Mouse (Mus musculus) macrophage (primary cell): ENCODE measurements around the gene Cd33. TPM values are rescaled to one million over a fixed set of nuclear protein-coding genes. Genes with fewer than 3 reads are reported as not detected.

Experiments
- H3K27ac ChIP-seq: fragments of 350-480 bp; formaldehyde crosslinking; 2 replicates; pipeline ENCODE4 v1.9.0; 2021
- H3K36me3 ChIP-seq: fragments of 350-480 bp; formaldehyde crosslinking; 2 replicates; pipeline ENCODE4 v1.9.0; 2021; ENCODE audit errors: inconsistent target
- H3K4me3 ChIP-seq: fragments of 350-480 bp; formaldehyde crosslinking; 2 replicates; pipeline ENCODE4 v1.9.0; 2021; ENCODE audit errors: inconsistent target
- H3K79me2 ChIP-seq: fragments of 350-480 bp; formaldehyde crosslinking; 2 replicates; pipeline ENCODE4 v1.9.0; 2021; ENCODE audit errors: inconsistent target
- WGBS: methylation state at CpG from one replicate; pipeline ENCODE4 v1.1.7; 2026; ENCODE audit warnings: inconsistent platforms; ENCODE audit not compliant: missing documents; 5-methylcytosine and 5-hydroxymethylcytosine counted together
- polyA plus RNA-seq: library from polyadenylated mRNA; stranded (reverse); fragments of 250-400 nt; gene quantifications from 3 replicates; pipeline ENCODE4 v1.2.4, GENCODE M21; 2018; ENCODE audit warnings: inconsistent platforms

The Cd33 gene
- polyA plus RNA-seq, 1 experiment from 2014 or later: 13.2 TPM

- 38% methylated on average over 6 of the region's 7 CpGs for WGBS
- Histone ChIP-seq H3K36me3 (no peaks in the 10 kb centered on the region), H3K4me3 (no peak overlapping the region), H3K79me2 (no peaks in the 10 kb centered on the region), H3K27ac (peak overlapping the region; percentile 90)
Measured at GRCm38 (mm10) chr7:43545656-43546545, 1.7 kb upstream of the Cd33 start.

DNA sequence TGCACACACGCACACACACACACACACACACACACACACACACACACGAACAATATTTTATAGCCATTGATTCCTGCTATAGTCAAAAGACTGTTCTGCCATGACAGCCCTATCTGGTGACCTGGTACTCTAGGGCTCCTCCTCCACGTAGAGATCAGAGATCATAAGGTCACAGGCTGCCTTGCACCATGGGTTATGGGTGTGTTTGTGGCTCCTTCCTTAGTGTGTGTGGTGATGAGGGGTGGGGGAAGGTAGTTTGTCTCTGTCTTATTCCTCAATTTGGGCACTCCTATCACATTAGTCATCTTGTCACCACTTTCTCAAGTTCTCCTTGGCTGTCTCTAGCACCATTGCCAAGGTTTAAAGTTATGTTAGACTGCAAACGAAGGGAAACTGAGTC is 5.7 kb downstream of the Cd33 start:
- no peaks in the 10 kb centered on the region for H3K79me2 ChIP-seq
- WGBS: 57% methylated on average over 4 of the region's 4 CpGs

DNA sequence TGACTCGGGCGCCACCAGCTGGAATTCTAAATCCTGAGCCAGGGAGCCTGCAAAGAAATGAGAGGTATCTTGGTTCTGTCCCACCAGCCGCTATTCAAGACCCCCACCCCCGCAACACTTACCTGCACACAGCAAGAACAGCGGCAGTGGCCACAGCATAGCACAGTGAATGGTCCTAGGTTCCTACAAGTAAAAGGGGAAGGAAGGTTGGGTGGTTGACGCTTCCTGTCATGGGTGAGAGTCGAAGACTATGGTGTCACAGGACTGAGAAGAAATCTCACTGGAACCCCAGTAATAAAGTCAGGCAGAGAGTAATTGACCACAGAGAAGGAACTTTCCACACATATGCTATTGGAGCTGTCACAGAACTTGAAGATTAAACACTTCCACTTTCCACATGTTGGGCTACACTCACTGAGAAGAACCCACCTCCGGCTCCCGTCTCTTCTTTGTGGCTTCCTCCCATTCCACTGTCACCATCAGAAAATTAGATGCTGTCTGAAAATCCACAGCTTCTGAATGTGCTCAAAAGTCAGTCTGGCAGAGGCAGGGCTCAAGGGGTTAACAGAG is 11.2 kb downstream of the Cd33 start:
- no peaks in the 10 kb centered on the region for H3K36me3 ChIP-seq
- 3% methylated on average over 9 of the region's 9 CpGs for WGBS
- H3K4me3 ChIP-seq: peak overlapping the region; percentile 63
- H3K79me2 ChIP-seq: peaks cover 18% of the 10 kb centered on the region
- H3K27ac ChIP-seq: peak overlapping the region; percentile 96

More for the DNA sequence above, 5.7 kb downstream of the Cd33 start:
- H3K27ac ChIP-seq: no peak overlapping the region
- H3K4me3 ChIP-seq: no peak overlapping the region
- no peaks in the 10 kb centered on the region for H3K36me3 ChIP-seq

DNA sequence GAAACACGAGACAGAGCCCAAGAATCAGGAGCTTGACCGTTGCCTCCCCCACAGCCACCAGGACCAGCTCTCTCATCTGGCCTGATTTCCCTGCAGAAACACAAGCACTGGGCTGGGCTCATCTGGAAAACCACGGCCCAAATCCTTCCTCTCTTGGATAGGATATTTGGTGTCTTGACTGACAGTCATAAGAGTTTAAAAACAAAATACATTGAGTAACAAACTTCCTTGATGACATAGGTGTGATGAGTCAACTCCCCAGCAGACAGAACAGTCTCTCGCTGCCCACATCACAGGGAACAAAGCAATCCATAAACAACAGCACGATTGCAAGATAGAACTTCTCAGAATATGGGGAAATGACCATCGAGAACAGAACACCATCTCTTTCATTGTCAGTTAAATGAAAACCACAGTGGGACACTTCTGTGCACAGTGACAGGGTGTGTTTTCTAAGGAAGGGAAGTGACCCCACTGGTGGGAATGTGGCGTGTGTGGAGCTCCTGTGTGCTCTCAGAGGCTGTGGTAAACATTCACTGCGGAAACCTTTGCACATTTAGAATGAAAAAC is 13.9 kb downstream of the Cd33 start:
- 16% methylated on average over 8 of the region's 8 CpGs for WGBS
- Histone ChIP-seq H3K27ac (peak overlapping the region; percentile 96), H3K36me3 (no peaks in the 10 kb centered on the region), H3K79me2 (peaks cover 18% of the 10 kb centered on the region), H3K4me3 (peak overlapping the region; percentile 63; the same call in 1 of the 2 replicates)

DNA sequence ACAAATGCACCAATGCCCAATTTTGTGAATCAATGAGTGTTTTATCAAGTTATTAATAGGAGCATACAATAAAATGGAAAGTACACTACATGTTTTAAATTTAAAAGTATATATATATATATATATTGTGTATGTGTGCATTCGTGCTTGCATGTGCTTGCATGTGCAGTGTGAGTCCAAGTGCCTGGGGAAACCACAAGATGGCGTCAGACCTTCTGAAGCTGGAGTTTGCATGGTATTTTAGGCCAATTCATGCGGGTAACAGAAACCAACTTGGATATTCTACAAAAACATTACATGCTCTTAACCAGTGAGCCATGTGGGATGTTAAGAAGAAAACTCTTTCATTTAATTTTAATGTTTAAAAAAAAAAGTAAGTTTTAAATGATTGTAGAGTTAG is 18.9 kb downstream of the Cd33 start:
- WGBS: 35% methylated on average over 3 of the region's 3 CpGs
- Histone ChIP-seq H3K36me3 (no peaks in the 10 kb centered on the region), H3K4me3 (no peak overlapping the region), H3K79me2 (no peaks in the 10 kb centered on the region), H3K27ac (no peak overlapping the region)

GRCm38 (mm10) chr7:43522776-43523175 is 21.5 kb downstream of the Cd33 start:
- WGBS: 84% methylated on average over 2 of the region's 2 CpGs
- H3K36me3 ChIP-seq: no peaks in the 10 kb centered on the region
- no peak overlapping the region for H3K27ac ChIP-seq
- no peaks in the 10 kb centered on the region for H3K79me2 ChIP-seq
- H3K4me3 ChIP-seq: no peak overlapping the region

- no peaks in the 10 kb centered on the region for H3K36me3 ChIP-seq
- H3K27ac ChIP-seq: no peak overlapping the region
- no peak overlapping the region for H3K4me3 ChIP-seq
- no peaks in the 10 kb centered on the region for H3K79me2 ChIP-seq
- WGBS: 89% methylated on average over 15 of the region's 15 CpGs
Measured at GRCm38 (mm10) chr7:43518341-43518740, 25.9 kb downstream of the Cd33 start.

DNA sequence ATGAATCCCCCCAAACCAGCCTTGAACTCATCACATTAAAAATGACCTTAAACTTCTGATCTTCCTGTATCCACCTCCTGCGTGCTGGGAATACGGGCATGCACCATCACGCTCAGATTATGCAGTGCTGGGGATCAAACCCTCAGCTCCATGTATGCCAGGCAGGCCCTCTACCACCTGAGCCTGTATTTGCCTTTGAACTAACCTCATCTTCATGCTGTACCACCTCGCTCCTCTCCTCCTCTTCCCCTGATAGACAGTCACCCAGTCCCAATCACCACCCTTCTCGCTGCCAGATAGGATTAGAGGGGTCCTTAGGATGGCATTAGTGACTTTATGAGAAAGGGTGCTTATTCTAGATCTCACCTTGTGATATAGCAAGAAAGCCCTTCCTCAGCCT is 29.2 kb downstream of the Cd33 start:
- Histone ChIP-seq H3K27ac (no peak overlapping the region), H3K4me3 (no peak overlapping the region), H3K36me3 (no peaks in the 10 kb centered on the region), H3K79me2 (no peaks in the 10 kb centered on the region)
- WGBS: 90% methylated on average over 5 of the region's 5 CpGs

DNA sequence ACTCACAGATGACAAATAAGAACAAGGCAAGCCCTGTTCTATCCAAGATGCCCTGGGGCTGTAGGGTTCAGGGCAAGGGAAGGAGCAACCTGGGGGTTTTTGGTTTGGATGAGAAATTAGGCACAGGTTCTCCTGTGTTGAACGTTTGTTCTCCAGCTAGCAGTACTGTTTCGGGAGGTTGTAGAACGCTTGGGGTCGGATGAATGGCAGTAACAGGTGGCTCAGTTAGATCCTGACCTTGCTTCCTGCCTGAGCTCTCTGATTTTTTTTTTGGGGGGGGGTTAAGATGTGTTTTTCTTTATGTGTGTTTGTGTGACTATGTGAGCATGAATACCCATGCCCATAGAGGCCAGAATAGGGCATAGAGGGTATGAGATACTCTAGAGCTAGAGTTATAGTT is 31.7 kb downstream of the Cd33 start:
- H3K36me3 ChIP-seq: no peaks in the 10 kb centered on the region
- H3K4me3 ChIP-seq: no peak overlapping the region
- 93% methylated on average over 4 of the region's 4 CpGs for WGBS
- H3K79me2 ChIP-seq: no peaks in the 10 kb centered on the region
- H3K27ac ChIP-seq: no peak overlapping the region

DNA sequence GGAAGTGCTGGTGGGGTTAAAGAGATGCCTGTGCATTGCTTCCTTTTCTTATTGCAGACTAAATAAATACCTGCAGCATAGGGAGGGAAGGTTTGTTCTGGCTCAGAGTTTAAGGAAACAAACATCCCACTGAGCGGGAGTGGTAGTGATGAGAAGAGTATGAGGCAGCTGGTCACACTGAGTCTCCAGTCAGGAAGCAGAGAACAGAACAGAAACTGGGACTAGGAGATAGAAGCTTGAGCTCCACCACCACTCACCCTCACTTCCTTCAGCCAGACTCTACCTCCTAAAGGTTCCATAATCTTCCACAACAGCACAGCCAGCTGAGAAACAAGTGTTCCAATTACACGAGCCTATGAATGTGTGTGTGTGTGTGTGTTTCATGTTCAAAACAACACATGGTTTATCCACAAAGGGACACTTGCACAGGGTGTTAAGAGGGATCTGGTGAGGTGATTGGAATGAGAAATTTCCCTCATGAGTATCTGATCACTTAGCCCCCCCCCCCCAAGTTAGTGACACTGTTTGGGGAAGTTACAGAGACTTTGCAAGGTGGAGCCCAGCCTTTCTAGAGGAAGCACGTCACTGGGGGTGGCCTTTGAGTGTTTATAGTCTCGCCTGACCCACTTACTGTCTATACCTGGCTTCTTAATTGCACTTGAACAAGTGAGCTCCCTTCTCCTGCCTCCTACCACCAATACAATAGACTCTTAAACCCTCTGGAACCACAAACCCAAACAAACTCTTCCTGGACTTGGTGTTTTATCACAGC is 32.3 kb downstream of the Cd33 start:
- WGBS: 22% methylated on average over 4 of the region's 4 CpGs
- Histone ChIP-seq H3K79me2 (no peaks in the 10 kb centered on the region), H3K36me3 (no peaks in the 10 kb centered on the region)

DNA sequence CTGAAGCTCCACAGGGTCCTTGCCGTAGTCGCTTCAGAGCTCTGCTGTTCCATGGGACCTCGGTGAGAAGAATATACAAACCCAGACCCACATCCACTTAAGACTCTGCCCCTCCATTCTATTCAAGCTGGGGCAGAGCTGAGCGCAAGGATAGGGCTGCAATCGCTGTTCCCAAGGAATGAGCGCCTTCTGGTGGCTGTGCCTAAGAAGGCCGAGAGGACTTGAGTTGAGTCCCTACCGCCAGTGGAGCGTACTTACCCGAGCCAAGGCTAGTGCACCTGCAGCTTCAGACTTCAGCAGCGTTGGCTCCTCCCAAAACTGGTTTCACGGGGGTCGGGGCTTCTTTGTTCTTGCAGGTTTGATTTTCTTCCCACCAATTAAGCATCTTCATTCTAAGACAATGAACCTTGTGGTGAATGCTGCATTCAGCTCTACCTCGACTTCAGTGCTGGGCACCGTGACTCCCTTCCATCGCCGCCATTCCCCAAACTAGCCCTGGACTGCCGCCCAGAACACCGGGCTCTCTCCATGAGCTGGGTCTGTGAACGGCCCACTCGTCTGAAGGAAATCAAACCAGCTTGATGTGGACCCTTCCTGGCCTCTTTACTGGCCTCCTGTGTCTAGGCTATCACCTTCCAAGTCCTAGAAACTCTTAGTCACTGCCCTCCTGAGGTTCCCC is 48.7 kb downstream of the Cd33 start:
- H3K36me3 ChIP-seq: no peaks in the 10 kb centered on the region
- no peaks in the 10 kb centered on the region for H3K79me2 ChIP-seq
- WGBS: 20% methylated on average over 21 of the region's 21 CpGs
- H3K27ac ChIP-seq: no peak overlapping the region
- no peak overlapping the region for H3K4me3 ChIP-seq

More for the DNA sequence above, 32.3 kb downstream of the Cd33 start:
- H3K4me3 ChIP-seq: no peak overlapping the region
- H3K27ac ChIP-seq: no peak overlapping the region

DNA sequence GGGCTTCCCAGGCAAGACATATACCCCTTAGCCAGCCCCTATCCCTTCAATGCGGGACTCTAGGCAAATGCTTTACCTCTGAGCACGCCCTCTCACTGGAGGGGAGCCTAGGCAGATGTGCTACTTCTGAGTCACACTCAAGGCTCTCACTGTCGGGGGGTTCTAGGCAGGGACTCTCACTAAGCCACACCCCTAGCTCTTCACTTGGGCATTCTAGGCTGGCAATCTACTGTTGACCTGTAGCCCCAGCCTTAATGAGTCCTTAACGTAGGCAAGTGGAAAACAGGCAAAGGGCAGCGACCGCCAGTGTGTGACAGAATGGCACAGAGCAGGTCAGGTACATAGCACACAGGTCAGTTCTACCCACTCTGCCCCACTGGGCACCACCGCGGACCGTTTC is 53.4 kb downstream of the Cd33 start:
- no peak overlapping the region for H3K27ac ChIP-seq
- no peaks in the 10 kb centered on the region for H3K79me2 ChIP-seq
- WGBS: 61% methylated on average over 9 of the region's 9 CpGs
- no peaks in the 10 kb centered on the region for H3K36me3 ChIP-seq
- no peak overlapping the region for H3K4me3 ChIP-seq

DNA sequence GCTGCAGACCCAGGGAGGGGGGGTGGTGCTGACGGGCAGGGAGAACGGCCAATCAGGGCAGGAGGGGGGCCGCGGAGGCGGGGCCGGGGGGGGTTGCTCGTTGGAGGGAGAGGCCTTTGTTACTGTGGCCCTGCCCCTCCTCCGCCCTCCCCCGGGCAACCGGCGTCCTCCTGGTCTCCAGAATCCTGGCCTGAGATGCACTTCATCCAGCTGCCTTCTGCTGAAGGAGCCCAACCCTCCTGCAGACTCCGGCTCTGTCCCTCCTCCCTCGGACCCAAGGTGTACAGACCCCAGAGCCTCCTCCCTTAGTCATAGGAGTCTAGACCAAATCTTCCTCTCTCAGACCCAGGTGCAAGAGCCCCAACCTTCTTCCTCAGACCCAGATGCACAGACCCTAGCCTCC is 54.0 kb downstream of the Cd33 start:
- WGBS: 9% methylated on average over 8 of the region's 13 CpGs
- Histone ChIP-seq H3K36me3 (no peaks in the 10 kb centered on the region), H3K79me2 (no peaks in the 10 kb centered on the region), H3K4me3 (no peak overlapping the region), H3K27ac (no peak overlapping the region)

- no peak within 1 kb of the TSS for H3K4me3 ChIP-seq
- WGBS: 9% methylated on average over 19 of the region's 41 CpGs
Measured at GRCm38 (mm10) chr7:43489631-43490125, 54.5 kb downstream of the Cd33 start, which contains the start of gene Iglon5. TSS of gene Iglon5 (minus strand) at chr7:43490075.

More at GRCm38 (mm10) chr7:43489631-43490125, 54.5 kb downstream of the Cd33 start, which contains the start of gene Iglon5:
- H3K36me3 ChIP-seq: no peaks in the 10 kb centered on the region
- H3K79me2 ChIP-seq: no peaks in the 10 kb centered on the region
- no peak within 1 kb of the TSS for H3K27ac ChIP-seq
